Mouse (Mus musculus) lung, postnatal 0 days (tissue): ENCODE data around the gene Zfp69.

Source experiments
- CTCF ChIP-seq: IDR thresholded peaks from 2 replicates; pipeline ENCODE4 v1.5.1; 2016; ENCODE audit warnings: antibody characterized with exemption, mild to moderate bottlenecking
- EP300 ChIP-seq: IDR thresholded peaks from 2 replicates; pipeline ENCODE4 v1.6.1; 2016; ENCODE audit warnings: antibody characterized with exemption, mild to moderate bottlenecking, control low read depth

DNA sequence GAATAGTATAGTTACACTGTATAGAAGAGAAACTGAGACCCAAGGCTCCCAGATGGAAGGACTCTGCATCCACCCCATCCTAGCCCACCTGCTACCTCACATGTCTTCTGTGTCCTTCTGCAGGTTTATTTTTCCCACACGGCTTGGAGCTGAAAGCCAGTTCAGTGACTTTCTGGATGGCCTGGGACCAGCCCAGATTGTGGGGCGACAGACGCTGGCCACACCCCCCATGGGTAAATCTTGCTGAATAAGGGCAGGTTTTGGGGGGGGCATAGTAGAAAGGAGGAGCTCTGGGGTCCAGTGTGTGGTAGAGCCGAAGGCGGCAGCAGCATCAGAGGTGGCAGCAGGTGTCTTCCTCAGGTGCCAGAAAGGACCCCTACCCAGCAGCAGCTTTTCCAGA is 64.7 kb downstream of the Zfp69 start:
- no peak for TF ChIP-seq EP300
- no peak for TF ChIP-seq CTCF
